Mouse (Mus musculus): ENCODE measurements around the gene Ap2s1. TPM values are rescaled to one million over a fixed set of nuclear protein-coding genes. Genes with fewer than 3 reads are reported as not detected.

The Ap2s1 gene
- polyA plus RNA-seq, 1 experiment, result 206 TPM

GRCm38 (mm10) chr7:16775888-16776287 is 37.7 kb downstream of the Ap2s1 start:
- no peak for TF ChIP-seq POLR2A (IDR thresholded peaks at IDR 0.05; ENCODE audit: borderline replicate concordance, extremely low read depth, low read depth, low read length)
- no peak for TF ChIP-seq CTCF (IDR thresholded peaks at IDR 0.05; ENCODE audit: insufficient read depth, low read length)
- 63% methylated on average over 5 of the region's 5 CpGs for WGBS
- no peak for DNase-seq
- Histone ChIP-seq H3K4me1 (ENCODE audit: control insufficient read depth, insufficient read depth, low read length) (peaks cover 2% of the 10 kb centered on the region), H3K4me3 (replicated peaks; ENCODE audit: extremely low read depth, low read depth, low read length) (no peak overlapping the region)

- DNase-seq, result peak; percentile 60
- 45% methylated on average over 5 of the region's 5 CpGs for WGBS
- no peak overlapping the region for H3K4me3 ChIP-seq (replicated peaks; ENCODE audit: extremely low read depth, low read depth, low read length)
- TF ChIP-seq CTCF (IDR thresholded peaks at IDR 0.05; ENCODE audit: insufficient read depth, low read length) (no peak), POLR2A (IDR thresholded peaks at IDR 0.05; ENCODE audit: borderline replicate concordance, extremely low read depth, low read depth, low read length) (peak; percentile 28; the same call in 1 of the 2 replicates)
- peaks cover 2% of the 10 kb centered on the region for H3K4me1 ChIP-seq (ENCODE audit: control insufficient read depth, insufficient read depth, low read length)
Measured at GRCm38 (mm10) chr7:16780076-16780475, 41.9 kb downstream of the Ap2s1 start.

GRCm38 (mm10) chr7:16780825-16781554 is 42.8 kb downstream of the Ap2s1 start, which contains the start of gene Slc1a5:
Slc1a5 (plus strand) TSS chr7:16781340.
- H3K4me3 ChIP-seq (replicated peaks; ENCODE audit: extremely low read depth, low read depth, low read length), result peak within 1 kb of the TSS; percentile 70
- WGBS, result 3% methylated on average over 34 of the region's 34 CpGs
- TF ChIP-seq POLR2A (IDR thresholded peaks at IDR 0.05; ENCODE audit: borderline replicate concordance, extremely low read depth, low read depth, low read length) (peak; percentile 98), CTCF (IDR thresholded peaks at IDR 0.05; ENCODE audit: insufficient read depth, low read length) (no peak)
- peak; percentile 93 for DNase-seq
- peaks cover 2% of the 10 kb centered on the region for H3K4me1 ChIP-seq (ENCODE audit: control insufficient read depth, insufficient read depth, low read length)

GRCm38 (mm10) chr7:16781555-16781815 is 43.3 kb downstream of the Ap2s1 start:
- H3K4me1 ChIP-seq (ENCODE audit: control insufficient read depth, insufficient read depth, low read length), result peaks cover 2% of the 10 kb centered on the region
- DNase-seq, result no peak
- TF ChIP-seq POLR2A (IDR thresholded peaks at IDR 0.05; ENCODE audit: borderline replicate concordance, extremely low read depth, low read depth, low read length), result no peak
- TF ChIP-seq CTCF (IDR thresholded peaks at IDR 0.05; ENCODE audit: insufficient read depth, low read length), result no peak
- under 1% methylated on average over 10 of the region's 10 CpGs for WGBS
- peak overlapping the region; percentile 70 for H3K4me3 ChIP-seq (replicated peaks; ENCODE audit: extremely low read depth, low read depth, low read length)

- peak; percentile 41 for DNase-seq
- Histone ChIP-seq H3K4me3 (replicated peaks; ENCODE audit: extremely low read depth, low read depth, low read length) (peak overlapping the region; percentile 70), H3K4me1 (ENCODE audit: control insufficient read depth, insufficient read depth, low read length) (peaks cover 2% of the 10 kb centered on the region)
- WGBS, result 1% methylated on average over 60 of the region's 60 CpGs
- TF ChIP-seq CTCF (IDR thresholded peaks at IDR 0.05; ENCODE audit: insufficient read depth, low read length) (no peak), POLR2A (IDR thresholded peaks at IDR 0.05; ENCODE audit: borderline replicate concordance, extremely low read depth, low read depth, low read length) (no peak)
Measured at GRCm38 (mm10) chr7:16781816-16782554, 43.8 kb downstream of the Ap2s1 start.

- DNase-seq, result no peak
- WGBS, result 23% methylated on average over 11 of the region's 11 CpGs
Measured at GRCm38 (mm10) chr7:16782555-16783125, 44.4 kb downstream of the Ap2s1 start.

GRCm38 (mm10) chr7:16783224-16783688 is 45.0 kb downstream of the Ap2s1 start:
- DNase-seq, result peak; percentile 48
- Histone ChIP-seq H3K4me3 (replicated peaks; ENCODE audit: extremely low read depth, low read depth, low read length) (peak overlapping the region; percentile 70), H3K4me1 (ENCODE audit: control insufficient read depth, insufficient read depth, low read length) (peaks cover 2% of the 10 kb centered on the region)
- whole genome bisulfite sequencing, result 19% methylated on average over 10 of the region's 10 CpGs
- no peak for TF ChIP-seq CTCF (IDR thresholded peaks at IDR 0.05; ENCODE audit: insufficient read depth, low read length)
- TF ChIP-seq POLR2A (IDR thresholded peaks at IDR 0.05; ENCODE audit: borderline replicate concordance, extremely low read depth, low read depth, low read length), result no peak

More at GRCm38 (mm10) chr7:16782555-16783125, 44.4 kb downstream of the Ap2s1 start:
- Histone ChIP-seq H3K4me1 (ENCODE audit: control insufficient read depth, insufficient read depth, low read length) (peaks cover 2% of the 10 kb centered on the region), H3K4me3 (replicated peaks; ENCODE audit: extremely low read depth, low read depth, low read length) (peak overlapping the region; percentile 70)
- TF ChIP-seq POLR2A (IDR thresholded peaks at IDR 0.05; ENCODE audit: borderline replicate concordance, extremely low read depth, low read depth, low read length) (no peak), CTCF (IDR thresholded peaks at IDR 0.05; ENCODE audit: insufficient read depth, low read length) (no peak)

GRCm38 (mm10) chr7:16783758-16784415 is 45.7 kb downstream of the Ap2s1 start:
- WGBS, result 39% methylated on average over 17 of the region's 17 CpGs
- peak; percentile 34; the same call in 1 of the 2 replicates for TF ChIP-seq POLR2A (IDR thresholded peaks at IDR 0.05; ENCODE audit: borderline replicate concordance, extremely low read depth, low read depth, low read length)
- TF ChIP-seq CTCF (IDR thresholded peaks at IDR 0.05; ENCODE audit: insufficient read depth, low read length), result no peak
- Histone ChIP-seq H3K4me1 (ENCODE audit: control insufficient read depth, insufficient read depth, low read length) (peaks cover 2% of the 10 kb centered on the region), H3K4me3 (replicated peaks; ENCODE audit: extremely low read depth, low read depth, low read length) (peak overlapping the region; percentile 70)
- peak; percentile 82 for DNase-seq

- H3K4me3 ChIP-seq (replicated peaks; ENCODE audit: extremely low read depth, low read depth, low read length), result peak overlapping the region; percentile 29
- 56% methylated on average over 10 of the region's 10 CpGs for WGBS
- no peak for TF ChIP-seq CTCF (IDR thresholded peaks at IDR 0.05; ENCODE audit: insufficient read depth, low read length)
- peak; percentile 28; the same call in 1 of the 2 replicates for TF ChIP-seq POLR2A (IDR thresholded peaks at IDR 0.05; ENCODE audit: borderline replicate concordance, extremely low read depth, low read depth, low read length)
- peak; percentile 64 for DNase-seq
- H3K4me1 ChIP-seq (ENCODE audit: control insufficient read depth, insufficient read depth, low read length), result peaks cover 2% of the 10 kb centered on the region
Measured at GRCm38 (mm10) chr7:16784498-16784976, 46.3 kb downstream of the Ap2s1 start.

All from lung, adult 2 months (tissue).